Mouse (Mus musculus) liver (tissue): Measurements from ENCODE around the gene Ostn.

Experiments used
- DNase-seq: peaks from one replicate; pipeline ENCODE4 v3.0.0-alpha.2; 2020; ENCODE audit warnings: mixed read lengths

Gene Ostn

GRCm38 (mm10) chr16:27387634-27388611 is 80.6 kb downstream of the Ostn start:
- DNase-seq = peak; percentile 3

GRCm38 (mm10) chr16:27388761-27389451 is 81.6 kb downstream of the Ostn start, which contains the start of gene Ccdc50:
Gene Ccdc50, plus strand, starts transcription at chr16:27388869.
- DNase-seq = peak; percentile 81

GRCm38 (mm10) chr16:27389534-27390282 is 82.4 kb downstream of the Ostn start:
- DNase-seq = peak; percentile 4

- DNase-seq = no peak
Measured at GRCm38 (mm10) chr16:27390306-27390705, 83.0 kb downstream of the Ostn start.

- DNase-seq = no peak
Measured at GRCm38 (mm10) chr16:27391845-27392244, 84.6 kb downstream of the Ostn start.

- DNase-seq = no peak
Measured at GRCm38 (mm10) chr16:27395251-27396037, 88.2 kb downstream of the Ostn start.

GRCm38 (mm10) chr16:27396951-27397350 is 89.7 kb downstream of the Ostn start:
- no peak for DNase-seq

- DNase-seq = no peak
Measured at GRCm38 (mm10) chr16:27399026-27399718, 91.9 kb downstream of the Ostn start.

GRCm38 (mm10) chr16:27399719-27400253 is 92.5 kb downstream of the Ostn start:
- DNase-seq = no peak
